Mouse (Mus musculus): ENCODE data around the gene Zfp664. TPM values are rescaled to one million over a fixed set of nuclear protein-coding genes. Genes with fewer than 3 reads are reported as not detected.

Zfp664 gene
- polyA plus RNA-seq, 1 experiment from 2014 or later = 94.3 TPM

DNA sequence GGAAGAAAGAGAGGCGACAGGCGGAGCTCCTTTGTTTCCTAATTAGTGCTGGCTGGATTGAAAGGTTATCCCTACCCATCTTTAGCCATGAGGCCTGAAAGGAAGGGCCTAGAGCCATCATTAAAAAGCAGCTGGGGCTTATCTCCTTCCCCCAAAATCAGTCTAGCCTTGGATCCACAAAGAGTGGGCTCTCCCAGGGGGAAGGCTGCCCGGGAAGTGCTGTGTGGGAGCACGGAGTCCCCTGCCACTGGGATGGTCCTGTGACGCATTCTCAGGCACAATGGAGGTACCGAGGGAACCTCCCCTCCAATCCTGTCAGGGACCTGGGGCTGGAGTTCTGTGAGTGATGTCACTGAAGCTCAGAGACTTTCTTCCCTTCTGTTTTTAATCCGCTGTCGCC lies 68.6 kb downstream of the Zfp664 start:
- no peak for ATAC-seq (ENCODE audit: insufficient read depth, low FRiP score, low read depth)
- H3K36me3 ChIP-seq = no peaks in the 10 kb centered on the region
- H3K4me3 ChIP-seq (replicated peaks) = no peak overlapping the region
- H3K27ac ChIP-seq = no peak overlapping the region
- no peaks in the 10 kb centered on the region for H3K9me3 ChIP-seq
- H3K4me1 ChIP-seq = no peaks in the 10 kb centered on the region
- 50% methylated on average over 8 of the region's 8 CpGs for WGBS
- H3K27me3 ChIP-seq (replicated peaks) = no peaks in the 10 kb centered on the region
- no peak overlapping the region for H3K4me2 ChIP-seq
- H3K9ac ChIP-seq = no peak overlapping the region

DNA sequence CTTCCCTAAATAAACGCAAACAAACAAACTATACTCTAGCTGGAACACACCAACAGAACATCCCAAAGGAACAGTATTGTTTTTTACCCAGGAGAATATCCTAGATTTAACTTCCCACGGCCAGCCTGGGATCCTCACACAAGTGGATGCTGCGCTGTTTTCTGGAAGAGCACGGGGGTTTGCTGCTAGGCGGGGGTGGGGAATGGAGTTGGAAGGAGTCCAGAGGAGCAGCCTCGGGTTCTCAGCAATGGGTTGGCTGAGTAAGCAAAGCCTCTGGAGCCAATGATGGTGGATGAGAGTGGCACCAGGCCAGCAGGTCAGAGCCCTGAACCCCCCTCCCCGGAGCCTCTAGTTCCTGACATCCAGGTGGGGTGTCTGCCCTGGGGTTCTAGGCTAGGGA lies 72.1 kb downstream of the Zfp664 start:
- no peak for ATAC-seq (ENCODE audit: insufficient read depth, low FRiP score, low read depth)
- WGBS = 52% methylated on average over 7 of the region's 7 CpGs

DNA sequence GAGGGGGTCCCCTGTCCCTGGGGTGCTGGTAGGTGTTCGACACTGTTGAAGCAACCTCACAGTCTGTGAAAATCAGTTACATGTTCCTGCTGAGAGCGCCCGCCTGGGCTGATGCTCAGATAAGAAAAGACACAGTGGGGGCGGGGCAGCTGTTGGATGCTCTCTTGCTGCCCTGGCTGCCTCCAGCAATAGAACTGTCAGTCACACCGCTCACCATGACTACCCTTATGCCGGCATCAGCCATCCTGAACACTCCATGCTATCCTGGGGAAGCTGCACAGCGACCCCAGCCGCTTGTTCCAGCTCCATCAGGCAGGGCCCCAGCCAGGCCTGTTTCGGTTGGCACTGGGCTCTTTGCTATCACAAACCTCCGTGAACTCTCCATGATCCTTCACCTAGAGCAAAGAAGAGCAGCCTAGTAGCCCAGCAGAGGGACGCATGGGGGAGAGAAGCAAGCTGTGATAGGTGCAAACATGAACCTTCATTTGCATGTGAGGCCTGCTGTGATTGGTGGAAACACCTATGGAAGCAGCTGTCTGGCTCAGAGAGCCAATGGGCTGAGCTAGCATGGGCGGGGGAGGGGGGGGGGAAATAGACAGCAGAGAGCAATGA lies 80.8 kb downstream of the Zfp664 start:
- Histone ChIP-seq H3K4me3 (replicated peaks) (no peak overlapping the region), H3K4me1 (no peaks in the 10 kb centered on the region), H3K9me3 (no peaks in the 10 kb centered on the region), H3K36me3 (no peaks in the 10 kb centered on the region), H3K27me3 (replicated peaks) (no peaks in the 10 kb centered on the region), H3K27ac (no peak overlapping the region), H3K4me2 (no peak overlapping the region), H3K9ac (no peak overlapping the region)
- no peak for ATAC-seq (ENCODE audit: insufficient read depth, low FRiP score, low read depth)
- WGBS = 87% methylated on average over 12 of the region's 12 CpGs

More for the DNA sequence above, 72.1 kb downstream of the Zfp664 start:
- Histone ChIP-seq H3K4me2 (no peak overlapping the region), H3K27me3 (replicated peaks) (no peaks in the 10 kb centered on the region), H3K4me3 (replicated peaks) (no peak overlapping the region), H3K9me3 (no peaks in the 10 kb centered on the region), H3K4me1 (no peaks in the 10 kb centered on the region), H3K27ac (no peak overlapping the region), H3K36me3 (no peaks in the 10 kb centered on the region), H3K9ac (no peak overlapping the region)

DNA sequence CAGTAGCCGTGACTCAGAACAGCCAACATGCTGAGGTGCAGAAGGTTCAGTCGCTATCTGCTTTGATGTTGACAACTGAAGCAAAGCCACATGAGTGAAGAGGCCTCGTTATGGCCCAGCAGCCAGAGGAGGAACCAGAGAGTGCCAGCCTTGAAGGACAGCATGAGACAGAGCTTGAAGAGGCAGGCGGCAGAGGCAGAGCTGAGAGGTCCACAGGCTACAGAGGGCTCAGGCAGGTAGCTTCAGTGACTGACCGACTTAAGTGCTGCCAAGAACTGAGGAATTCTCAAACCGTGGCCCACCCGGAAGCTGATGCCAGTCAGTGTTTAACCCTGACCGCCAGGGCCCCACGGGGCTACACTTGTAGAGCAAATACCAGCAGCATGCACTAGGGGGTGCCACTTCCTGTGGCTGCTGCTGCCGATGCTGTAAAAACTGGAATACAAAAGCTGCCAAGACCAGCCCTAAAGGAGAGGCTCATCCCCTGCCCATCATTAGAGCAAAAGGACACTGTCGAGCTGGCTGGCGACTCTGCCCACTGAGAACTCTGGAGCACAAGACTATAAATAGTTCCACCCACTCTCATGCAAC lies 81.4 kb downstream of the Zfp664 start:
- WGBS = 59% methylated on average over 12 of the region's 12 CpGs

DNA sequence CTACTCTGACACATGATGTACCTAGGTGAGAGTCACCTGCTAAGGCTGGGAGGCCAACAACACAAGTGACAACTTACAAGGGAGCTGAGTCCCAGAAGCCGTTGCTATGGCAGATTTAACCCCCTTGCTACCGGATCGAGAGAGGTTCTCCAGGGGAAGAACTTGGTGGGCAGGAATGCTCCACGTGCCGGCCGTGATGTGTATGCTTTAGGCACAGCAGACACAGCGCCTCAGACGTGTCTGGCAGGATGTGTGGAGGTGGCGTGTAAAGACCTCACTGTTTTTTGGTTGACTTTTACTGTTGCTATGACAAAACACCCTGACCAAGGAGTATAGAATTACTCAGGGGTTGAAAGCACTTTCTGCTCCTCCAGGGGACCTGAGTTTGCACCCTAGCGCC lies 81.9 kb downstream of the Zfp664 start:
- no peaks in the 10 kb centered on the region for H3K4me1 ChIP-seq
- H3K27me3 ChIP-seq (replicated peaks) = no peaks in the 10 kb centered on the region
- H3K9me3 ChIP-seq = no peaks in the 10 kb centered on the region
- H3K4me3 ChIP-seq (replicated peaks) = no peak overlapping the region
- no peak for ATAC-seq (ENCODE audit: insufficient read depth, low FRiP score, low read depth)
- H3K36me3 ChIP-seq = no peaks in the 10 kb centered on the region
- no peak overlapping the region for H3K4me2 ChIP-seq
- 69% methylated on average over 10 of the region's 10 CpGs for WGBS
- no peak overlapping the region for H3K9ac ChIP-seq
- no peak overlapping the region for H3K27ac ChIP-seq

More for the DNA sequence above, 81.4 kb downstream of the Zfp664 start:
- Histone ChIP-seq H3K9me3 (no peaks in the 10 kb centered on the region), H3K4me3 (replicated peaks) (no peak overlapping the region), H3K27ac (no peak overlapping the region), H3K9ac (no peak overlapping the region), H3K4me2 (no peak overlapping the region), H3K27me3 (replicated peaks) (no peaks in the 10 kb centered on the region), H3K4me1 (no peaks in the 10 kb centered on the region), H3K36me3 (no peaks in the 10 kb centered on the region)
- ATAC-seq (ENCODE audit: insufficient read depth, low FRiP score, low read depth) = no peak

- no peaks in the 10 kb centered on the region for H3K9me3 ChIP-seq
- no peak overlapping the region for H3K4me3 ChIP-seq (replicated peaks)
- no peaks in the 10 kb centered on the region for H3K4me1 ChIP-seq
- H3K36me3 ChIP-seq = no peaks in the 10 kb centered on the region
- H3K27me3 ChIP-seq (replicated peaks) = no peaks in the 10 kb centered on the region
- no peak overlapping the region for H3K27ac ChIP-seq
- no peak overlapping the region for H3K9ac ChIP-seq
- H3K4me2 ChIP-seq = no peak overlapping the region
- ATAC-seq (ENCODE audit: insufficient read depth, low FRiP score, low read depth) = no peak
- 68% methylated on average over 4 of the region's 4 CpGs for WGBS
These were observed 82.6 kb downstream of the Zfp664 start for GRCm38 (mm10) chr5:124945046-124945445.

GRCm38 (mm10) chr5:124950623-124951278 lies 88.3 kb downstream of the Zfp664 start:
- Histone ChIP-seq H3K4me1 (no peaks in the 10 kb centered on the region), H3K27ac (no peak overlapping the region), H3K4me2 (no peak overlapping the region), H3K36me3 (no peaks in the 10 kb centered on the region), H3K27me3 (replicated peaks) (no peaks in the 10 kb centered on the region), H3K9me3 (no peaks in the 10 kb centered on the region), H3K9ac (no peak overlapping the region), H3K4me3 (replicated peaks) (no peak overlapping the region)
- no peak for ATAC-seq (ENCODE audit: insufficient read depth, low FRiP score, low read depth)
- 59% methylated on average over 13 of the region's 13 CpGs for WGBS

- Histone ChIP-seq H3K9ac (no peak overlapping the region), H3K36me3 (no peaks in the 10 kb centered on the region), H3K4me2 (no peak overlapping the region), H3K4me3 (replicated peaks) (no peak overlapping the region), H3K9me3 (no peaks in the 10 kb centered on the region), H3K4me1 (no peaks in the 10 kb centered on the region), H3K27ac (no peak overlapping the region), H3K27me3 (replicated peaks) (no peaks in the 10 kb centered on the region)
- WGBS = 74% methylated on average over 17 of the region's 17 CpGs
- no peak for ATAC-seq (ENCODE audit: insufficient read depth, low FRiP score, low read depth)
These were observed 88.8 kb downstream of the Zfp664 start for GRCm38 (mm10) chr5:124951333-124951732.

Other genes starting within 250 kb of the Zfp664 start
- 39.1 and 43.4 TPM in 2 replicates for gene Atp6v0a2, start 234.1 kb upstream of the Zfp664 start, polyA plus RNA-seq (2015; fragmentation: Nextera tagmentation; extraction: Ambion mirVana)
- gene Dnah10, start 137.6 kb upstream of the Zfp664 start, polyA plus RNA-seq (2015; fragmentation: Nextera tagmentation; extraction: Ambion mirVana) = 0.01 and 0.06 TPM in 2 replicates
- 7.4 and 7.5 TPM in 2 replicates for gene Ccdc92, start 267 bp upstream of the Zfp664 start, polyA plus RNA-seq (2015; fragmentation: Nextera tagmentation; extraction: Ambion mirVana)
- 3.6 and 4.4 TPM in 2 replicates for gene Rflna, start 140.5 kb downstream of the Zfp664 start, polyA plus RNA-seq (2015; fragmentation: Nextera tagmentation; extraction: Ambion mirVana)